Mouse (Mus musculus) heart, adult 2 months (tissue): ENCODE measurements at regions not wholly inside any gene's neighbourhood (a gene's known extent, or its start where the extent isn't known, plus 50 kb on each side); places are given as distances from the start of the nearest gene placed in this dataset.

ENCODE experiments used
- EP300 ChIP-seq: fragments of 200-500 bp; IDR thresholded peaks from 2 replicates; pipeline ENCODE4 v1.6.1; 2011; ENCODE audit warnings: low read depth, low read length, control low read depth; ENCODE audit not compliant: insufficient read depth
- POLR2A ChIP-seq: fragments of 200-500 bp; IDR thresholded peaks from 2 replicates; pipeline ENCODE4 v1.6.1; 2011; ENCODE audit warnings: mild to moderate bottlenecking, low read depth, low read length, control low read depth; ENCODE audit not compliant: insufficient read depth

- TF ChIP-seq POLR2A (no peak), EP300 (no peak)
These were observed 120.1 kb upstream of the Dock1 start for GRCm38 (mm10) chr7:134550221-134550809.
